Mouse (Mus musculus) ES-CJ7 (cell line): ENCODE results near the gene Ehd1.
A peak's percentile ranks its signal among the peaks of the same experiment; 100 is the strongest.

Source experiments
- DNase-seq: peaks from one replicate; pipeline ENCODE4 v3.0.0; 2011; ENCODE audit warnings: low read depth, low spot score

The Ehd1 gene

GRCm38 (mm10) chr19:6260428-6260827 lies 16.1 kb upstream of the Ehd1 start:
- DNase-seq = peak; percentile 52

- peak; percentile 48 for DNase-seq
These were observed 15.6 kb upstream of the Ehd1 start for GRCm38 (mm10) chr19:6260946-6261345.

DNA sequence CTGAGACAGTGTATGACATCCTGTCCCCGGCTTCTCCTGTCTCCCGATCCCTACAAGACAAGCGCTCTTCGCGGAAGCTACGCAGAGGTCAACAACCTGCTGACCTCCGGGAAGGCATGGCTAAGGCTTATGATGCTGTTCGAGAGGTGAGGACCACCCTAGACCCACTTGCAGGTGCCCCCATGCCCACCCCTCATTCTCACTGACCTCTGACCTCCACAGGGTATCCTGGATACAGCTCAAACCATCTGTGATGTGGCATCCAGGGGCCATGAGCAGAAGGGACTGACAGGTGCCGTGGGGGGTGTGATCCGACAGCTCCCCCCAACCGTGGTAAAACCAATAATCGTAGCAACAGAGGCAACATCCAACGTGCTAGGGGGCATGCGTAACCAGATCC lies 15.1 kb upstream of the Ehd1 start:
- no peak for DNase-seq

DNA sequence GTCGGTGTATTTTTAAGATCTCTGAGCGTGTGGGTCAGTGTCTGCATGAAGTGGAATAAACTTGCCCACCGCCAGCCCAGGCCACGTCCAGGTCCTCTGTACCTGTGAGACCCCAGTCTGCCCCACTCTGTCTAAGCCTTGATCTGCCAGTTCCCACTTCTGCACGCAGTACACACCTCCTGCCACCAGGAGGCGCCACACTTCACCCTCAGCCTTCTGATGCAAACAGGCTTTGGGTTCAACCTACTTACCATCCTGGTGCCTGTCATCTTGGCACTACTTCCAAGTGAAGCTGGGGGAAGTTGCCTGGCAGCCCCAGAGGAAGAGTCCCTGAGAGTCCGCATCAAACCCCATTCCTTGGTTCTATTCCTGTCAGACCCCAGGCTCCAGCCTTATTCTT lies 14.3 kb upstream of the Ehd1 start:
- DNase-seq = peak; percentile 83

DNA sequence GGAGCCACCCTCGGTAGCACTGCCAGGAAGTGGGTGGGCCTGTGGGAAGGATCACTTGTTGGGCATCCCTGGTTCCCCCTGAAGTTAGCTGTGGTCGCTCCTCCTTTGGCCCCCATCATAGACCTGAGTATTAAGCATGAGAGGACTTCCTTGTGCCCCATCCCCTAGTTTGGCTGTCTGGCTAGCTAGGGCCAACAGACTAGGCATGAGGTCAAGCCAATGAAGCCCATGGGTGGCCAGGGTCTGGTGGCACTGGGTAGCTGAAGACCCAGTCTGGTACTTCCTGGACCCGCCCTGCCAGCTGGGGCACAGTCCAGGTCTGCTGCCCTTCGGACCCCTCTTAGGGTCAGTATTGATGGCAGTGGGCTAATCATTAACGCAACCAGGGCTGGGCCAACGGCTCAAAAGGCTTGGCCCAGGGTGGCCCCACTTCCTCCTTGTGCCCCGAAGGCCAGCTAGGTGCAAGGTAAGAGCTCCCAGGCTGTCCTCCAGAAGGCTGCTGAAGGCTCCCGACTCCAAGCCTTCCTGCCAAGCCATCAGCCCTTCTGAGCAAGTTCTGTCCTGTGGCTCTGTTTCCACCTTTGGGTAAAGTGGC lies 13.6 kb upstream of the Ehd1 start:
- no peak for DNase-seq

- no peak for DNase-seq
These were observed 12.3 kb upstream of the Ehd1 start for GRCm38 (mm10) chr19:6264200-6264599.

- DNase-seq = no peak
These were observed 11.6 kb upstream of the Ehd1 start for GRCm38 (mm10) chr19:6264945-6265344.

DNA sequence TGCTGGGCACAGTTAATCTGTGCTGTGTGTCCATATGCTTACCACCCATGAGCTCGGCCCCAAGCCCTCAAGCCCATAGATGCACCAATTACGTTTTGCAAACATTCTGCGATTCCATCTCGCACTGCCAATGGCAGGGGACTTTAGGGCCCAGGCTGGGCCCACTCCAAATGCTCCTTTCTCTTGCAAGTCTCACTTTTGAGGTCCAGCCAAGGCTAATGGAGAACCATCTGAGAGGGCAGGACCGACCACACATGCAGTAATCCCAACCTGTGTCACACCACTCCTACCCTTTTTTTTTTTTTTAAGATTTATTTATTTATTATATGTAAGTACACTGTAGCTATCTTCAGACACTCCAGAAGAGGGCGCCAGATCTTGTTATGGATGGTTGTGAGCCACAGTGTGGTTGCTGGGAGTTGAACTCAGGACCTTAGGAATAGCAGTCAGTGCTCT lies 10.8 kb upstream of the Ehd1 start:
- DNase-seq = no peak

DNA sequence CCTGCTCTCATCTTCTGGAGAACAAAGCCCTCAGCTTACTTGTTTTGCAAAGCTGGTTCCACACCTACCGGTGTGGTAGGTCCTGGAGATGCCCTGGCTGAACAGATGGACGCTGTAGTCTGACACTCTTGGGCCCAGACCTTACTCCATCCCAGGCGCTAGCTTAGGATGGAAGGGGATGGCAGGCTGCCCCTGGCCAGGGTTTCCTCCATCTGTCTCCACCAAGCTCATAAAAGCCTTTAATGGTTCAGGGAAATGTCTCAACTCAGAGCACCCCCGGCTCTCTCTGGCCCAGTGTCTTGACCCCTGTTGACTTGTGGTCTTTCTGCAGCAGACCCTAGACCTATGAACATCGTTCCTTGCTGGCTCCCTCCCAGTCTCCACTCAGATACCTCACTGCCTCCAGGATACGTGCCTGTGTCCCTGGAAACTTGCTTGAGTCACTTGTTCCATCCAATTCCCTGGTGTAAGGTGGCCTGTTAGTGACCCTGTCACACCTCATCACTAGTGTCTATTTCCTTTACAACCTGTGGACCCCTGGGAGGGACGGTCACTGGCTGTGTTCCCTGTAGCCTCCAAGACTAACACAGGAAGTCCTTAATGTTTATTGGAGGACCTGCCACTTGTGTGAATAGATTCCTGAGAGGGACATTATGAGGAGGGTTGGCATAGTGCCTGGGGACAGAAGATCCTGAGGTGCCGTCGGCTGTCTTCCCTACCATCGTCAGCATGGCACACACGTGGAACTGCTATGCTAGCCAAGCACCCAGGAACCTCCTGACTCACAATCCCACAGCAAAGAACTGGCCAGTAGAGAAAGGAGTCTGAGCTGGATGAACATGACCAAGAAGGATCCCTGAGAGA lies 9.0 kb upstream of the Ehd1 start:
- DNase-seq = no peak

GRCm38 (mm10) chr19:6268170-6268528 lies 8.4 kb upstream of the Ehd1 start:
- DNase-seq = peak; percentile 96

GRCm38 (mm10) chr19:6268670-6269132 lies 7.8 kb upstream of the Ehd1 start:
- DNase-seq = no peak

DNA sequence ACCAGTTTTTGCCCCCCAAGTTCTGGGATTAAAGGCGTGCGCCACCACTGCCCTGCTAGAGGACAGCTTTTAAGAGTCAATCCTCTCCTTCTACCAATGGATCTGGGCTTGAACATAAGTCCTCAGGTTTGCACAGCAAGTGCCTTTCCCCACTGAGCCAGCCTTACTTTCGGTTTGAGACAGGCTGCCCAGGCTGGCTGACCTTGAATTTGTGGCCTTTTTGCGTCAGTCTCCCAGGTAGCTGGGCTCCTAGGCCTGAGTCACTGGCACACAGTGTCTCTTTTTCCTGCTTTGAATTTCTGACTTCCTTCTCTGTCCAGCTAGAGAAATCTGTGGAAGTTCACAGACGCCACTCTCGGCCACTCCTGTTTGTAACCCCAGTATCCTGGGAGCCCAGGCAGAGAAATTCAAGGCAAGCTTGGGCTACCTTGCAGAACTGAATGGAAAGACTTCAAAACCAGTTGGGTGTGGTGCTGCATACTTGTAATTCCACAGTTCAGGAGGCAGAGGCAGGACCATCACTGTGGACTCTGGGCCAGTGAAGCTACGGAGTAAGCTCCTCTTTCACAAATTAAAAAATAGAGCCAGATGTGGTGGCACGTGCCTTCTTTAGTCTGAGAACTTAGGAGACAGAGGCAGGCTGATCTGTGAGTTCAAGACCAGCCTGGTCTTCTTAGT lies 6.6 kb upstream of the Ehd1 start:
- DNase-seq = peak; percentile 90

GRCm38 (mm10) chr19:6270661-6271060 lies 5.9 kb upstream of the Ehd1 start:
- peak; percentile 39 for DNase-seq

DNA sequence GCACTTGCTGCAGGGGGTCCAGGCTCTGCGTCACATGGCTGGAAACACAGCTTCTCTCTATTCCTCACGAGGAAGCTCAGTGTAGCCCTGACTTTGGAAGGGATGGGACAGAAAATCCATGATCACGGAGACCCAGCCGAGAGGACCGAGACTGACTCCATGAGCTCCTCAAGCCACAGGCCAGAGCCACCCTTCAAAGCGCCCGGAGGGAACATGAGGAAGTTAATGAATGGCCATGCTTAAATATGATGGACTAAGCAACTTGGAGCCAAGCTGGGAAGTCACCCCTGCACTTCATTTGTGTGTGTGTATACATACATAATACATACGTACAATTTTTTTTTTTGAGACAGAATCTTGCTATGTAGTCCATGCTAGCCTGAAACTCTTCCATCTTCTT lies 5.3 kb upstream of the Ehd1 start:
- DNase-seq = no peak

GRCm38 (mm10) chr19:6272053-6272452 lies 4.5 kb upstream of the Ehd1 start:
- no peak for DNase-seq

DNA sequence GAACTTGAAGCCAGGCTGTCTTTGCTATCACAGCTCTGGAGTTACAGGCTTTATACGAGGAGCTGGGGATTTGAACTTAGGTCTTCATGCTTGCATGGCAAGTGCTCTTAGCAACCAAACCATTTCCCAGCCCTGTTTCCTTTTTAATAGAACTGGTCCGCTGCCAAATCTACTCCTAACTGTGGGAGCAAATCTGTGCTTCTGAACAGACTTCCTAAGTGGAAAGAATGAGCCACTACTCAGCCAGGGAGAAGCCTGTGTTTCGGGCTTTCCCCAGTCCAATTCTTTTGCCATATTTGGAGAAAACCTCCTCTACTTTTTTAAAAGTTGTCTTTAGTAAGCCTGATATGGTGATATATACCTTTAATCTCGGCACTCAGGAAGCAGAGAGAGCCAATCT lies 3.8 kb upstream of the Ehd1 start:
- no peak for DNase-seq

- DNase-seq = no peak
These were observed 2.9 kb upstream of the Ehd1 start for GRCm38 (mm10) chr19:6273592-6273991.

DNA sequence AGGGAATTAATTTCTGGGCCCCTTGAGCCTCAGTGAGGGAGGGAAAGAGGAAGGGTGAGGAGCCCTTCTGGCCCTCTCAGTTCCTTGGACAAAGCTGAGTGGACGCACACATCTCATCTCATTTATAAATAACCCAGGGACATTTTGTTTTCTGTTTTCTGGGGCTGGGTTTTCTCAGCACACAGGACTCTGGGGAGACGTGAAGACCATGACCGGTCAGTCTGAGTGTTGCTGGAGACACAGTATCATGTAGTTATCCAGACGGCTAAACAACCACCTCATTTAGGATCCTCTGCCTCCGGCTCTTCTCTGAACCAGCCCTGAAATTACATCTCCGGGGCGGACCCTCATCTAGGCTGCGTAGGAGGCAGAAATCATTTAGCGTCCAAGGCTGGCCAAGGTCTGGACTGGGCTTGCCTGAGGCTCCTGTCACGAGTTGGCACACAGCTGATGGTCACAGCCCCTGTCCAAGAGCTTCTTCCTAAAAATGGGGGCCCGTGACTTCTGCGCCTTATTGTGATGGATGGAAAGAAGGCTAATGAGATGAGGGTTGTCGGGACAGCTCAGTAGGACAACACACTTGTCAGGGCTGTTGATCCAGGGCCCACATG lies 2.4 kb upstream of the Ehd1 start:
- DNase-seq = no peak

- DNase-seq = no peak
These were observed 660 bp upstream of the Ehd1 start for GRCm38 (mm10) chr19:6275740-6276389.

DNA sequence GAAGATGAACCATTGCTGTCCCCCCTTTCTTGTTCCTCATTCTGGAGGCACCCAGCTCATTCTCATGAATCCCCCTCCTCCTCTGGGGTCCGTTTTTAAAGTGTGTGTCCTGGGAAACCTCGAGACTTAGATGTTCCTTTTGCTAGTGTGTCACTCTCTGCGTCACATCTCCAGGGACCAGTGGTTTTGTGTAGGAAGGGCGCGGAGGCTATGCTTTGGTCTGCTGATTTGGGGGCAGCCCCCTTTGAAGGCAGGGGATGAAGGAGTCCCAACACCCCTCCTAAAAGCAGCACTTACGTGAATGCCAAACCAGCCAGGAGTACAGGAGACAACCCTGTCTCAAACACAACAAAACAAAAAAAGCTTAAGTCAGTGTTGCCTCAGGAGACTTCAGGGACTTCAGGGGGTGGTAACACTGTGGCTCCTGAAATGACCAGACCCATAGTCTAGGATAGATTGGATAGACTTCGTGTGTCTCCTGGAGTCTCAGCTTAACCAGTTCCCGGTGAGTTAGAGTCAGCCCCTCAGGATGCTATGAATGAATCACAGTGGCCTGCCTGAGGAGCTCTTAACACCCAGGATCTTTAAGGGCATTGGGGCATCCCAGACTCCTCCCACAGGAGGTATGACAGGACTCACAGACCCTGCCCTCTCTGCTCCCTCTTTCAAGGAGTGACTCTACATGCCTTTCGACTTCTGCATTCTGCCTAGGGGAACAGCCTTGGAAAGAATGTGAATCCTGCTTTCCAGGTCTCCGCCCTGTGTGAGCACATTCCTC lies 1.3 kb downstream of the Ehd1 start:
- peak; percentile 96 for DNase-seq
